Mouse (Mus musculus): ENCODE data around the gene Lmf1.
A peak's percentile ranks its signal among the peaks of the same experiment; 100 is the strongest.

Gene Lmf1

GRCm38 (mm10) chr17:25568206-25568605 is 10.7 kb upstream of the Lmf1 start:
- no peak for DNase-seq (ENCODE audit: low read depth, low spot score)

- DNase-seq (ENCODE audit: low read depth, low spot score) = no peak
Measured at GRCm38 (mm10) chr17:25568880-25569279, 10.0 kb upstream of the Lmf1 start.

GRCm38 (mm10) chr17:25569833-25570647 is 8.8 kb upstream of the Lmf1 start:
- DNase-seq (ENCODE audit: low read depth, low spot score) = no peak

- DNase-seq (ENCODE audit: low read depth, low spot score) = peak; percentile 83
Measured at GRCm38 (mm10) chr17:25570648-25571452, 8.0 kb upstream of the Lmf1 start, which contains the start of gene Sox8. Gene Sox8 (minus strand): TSS chr17:25570686.

GRCm38 (mm10) chr17:25571453-25571820 is 7.4 kb upstream of the Lmf1 start:
- no peak for DNase-seq (ENCODE audit: low read depth, low spot score)

GRCm38 (mm10) chr17:25575208-25575971 is 3.5 kb upstream of the Lmf1 start:
- no peak for DNase-seq (ENCODE audit: low read depth, low spot score)

- DNase-seq (ENCODE audit: low read depth, low spot score) = no peak
Measured at GRCm38 (mm10) chr17:25576034-25576433, 2.9 kb upstream of the Lmf1 start.

- no peak for DNase-seq (ENCODE audit: low read depth, low spot score)
Measured at GRCm38 (mm10) chr17:25577263-25577662, 1.6 kb upstream of the Lmf1 start.

GRCm38 (mm10) chr17:25577702-25578101 is 1.2 kb upstream of the Lmf1 start:
- DNase-seq (ENCODE audit: low read depth, low spot score) = no peak

- no peak for DNase-seq (ENCODE audit: low read depth, low spot score)
Measured at GRCm38 (mm10) chr17:25579332-25580047, 605 bp downstream of the Lmf1 start.

- DNase-seq (ENCODE audit: low read depth, low spot score) = no peak
Measured at GRCm38 (mm10) chr17:25582076-25582475, 3.2 kb downstream of the Lmf1 start.

GRCm38 (mm10) chr17:25583099-25583498 is 4.2 kb downstream of the Lmf1 start:
- no peak for DNase-seq (ENCODE audit: low read depth, low spot score)

- DNase-seq (ENCODE audit: low read depth, low spot score) = no peak
Measured at GRCm38 (mm10) chr17:25583858-25584257, 5.0 kb downstream of the Lmf1 start.

GRCm38 (mm10) chr17:25584646-25585045 is 5.8 kb downstream of the Lmf1 start:
- DNase-seq (ENCODE audit: low read depth, low spot score) = no peak

- no peak for DNase-seq (ENCODE audit: low read depth, low spot score)
Measured at GRCm38 (mm10) chr17:25590068-25590467, 11.2 kb downstream of the Lmf1 start.

- no peak for DNase-seq (ENCODE audit: low read depth, low spot score)
Measured at GRCm38 (mm10) chr17:25590985-25591384, 12.1 kb downstream of the Lmf1 start.

GRCm38 (mm10) chr17:25592336-25592735 is 13.5 kb downstream of the Lmf1 start:
- DNase-seq (ENCODE audit: low read depth, low spot score) = no peak

GRCm38 (mm10) chr17:25593411-25594261 is 14.8 kb downstream of the Lmf1 start:
- no peak for DNase-seq (ENCODE audit: low read depth, low spot score)

- DNase-seq (ENCODE audit: low read depth, low spot score) = no peak
Measured at GRCm38 (mm10) chr17:25595495-25595894, 16.6 kb downstream of the Lmf1 start.

GRCm38 (mm10) chr17:25597537-25597936 is 18.7 kb downstream of the Lmf1 start:
- no peak for DNase-seq (ENCODE audit: low read depth, low spot score)

Measured in WW6 (cell line).